17 mouse cellular contexts compared by ENCODE assay signal in genomic region chr10:37240634-37241033, GRCm38 (mm10).
DNase-seq lines count a peak whose midpoint lies in the region; ATAC-seq and TF ChIP-seq lines count a peak whose summit lies in the region.
"Had no signal": no experiment of that assay in that cellular context is flagged by ENCODE, and none has a peak within 500 bp of the region (broad histone marks: within the 10 kb centered on the region; RNA-seq: fewer than 3 reads in every experiment).

No protein-coding gene starts in this region.

- H3K27ac ChIP-seq in embryonic facial prominence, embryonic 10.5 days (replicated peaks): 0 out of 2 replicates have a peak overlapping the region, but pooled peaks have one; percentile 35
- no peak overlapping the region for H3K27ac ChIP-seq in intestine, embryonic 16.5 days (ENCODE audit: low read length)
- H3K27ac ChIP-seq in liver, postnatal 0 days (ENCODE audit: low read depth): no peak overlapping the region
- H3K27ac ChIP-seq: forebrain, embryonic 15.5 days; liver, embryonic 13.5 days; midbrain, embryonic 10.5 days had no signal

- no peak for TF ChIP-seq EP300 in liver, postnatal 0 days (IDR thresholded peaks at IDR 0.05; ENCODE audit: low read depth)

- no peaks in the 10 kb centered on the region for H3K36me3 ChIP-seq in embryonic facial prominence, embryonic 10.5 days (replicated peaks)
- no peaks in the 10 kb centered on the region for H3K36me3 ChIP-seq in intestine, embryonic 16.5 days (ENCODE audit: control insufficient read depth, insufficient read depth, low read length)
- H3K36me3 ChIP-seq in liver, postnatal 0 days (replicated peaks; ENCODE audit: insufficient read depth, low read length): no peaks in the 10 kb centered on the region
- H3K36me3 ChIP-seq: embryonic facial prominence, embryonic 12.5 days; forebrain, embryonic 15.5 days; liver, embryonic 13.5 days; midbrain, embryonic 10.5 days had no signal

- ATAC-seq in intestine, embryonic 16.5 days: peak; percentile 79
- ATAC-seq in liver, postnatal 0 days: no peak
- ATAC-seq: forebrain, embryonic 15.5 days had no signal

- 32% methylated on average over 4 of the region's 4 CpGs for WGBS in lung, adult 2 months
- WGBS in embryonic facial prominence, embryonic 10.5 days: 71% methylated on average over 4 of the region's 4 CpGs
- WGBS in intestine, embryonic 16.5 days: 40% methylated on average over 4 of the region's 4 CpGs
- WGBS in liver, postnatal 0 days (ENCODE audit: insufficient replicate concordance): 68% methylated on average over 4 of the region's 4 CpGs

- no peak for TF ChIP-seq POLR2A in lung, adult 2 months (IDR thresholded peaks at IDR 0.05; ENCODE audit: borderline replicate concordance, extremely low read depth, low read depth, low read length)

- DNase-seq in lung, adult 18-20 months: peak; percentile 42 to 61
- DNase-seq in lung, adult 2 months: no peak
- DNase-seq in embryonic facial prominence, embryonic 10.5 days (ENCODE audit: low spot score): no peak
- DNase-seq in lung, postnatal 36 days: peak; percentile 76
- no peak for DNase-seq in right cerebral cortex, postnatal 36 days (ENCODE audit: low spot score in 2 of 2)
- DNase-seq in liver, postnatal 0 days: no peak
- no peak for DNase-seq in spleen, postnatal 36 days (ENCODE audit: low spot score in 2 of 2)
- DNase-seq: adrenal gland, adult 8-10 months; cerebellum, adult 9-11 months; layer of hippocampus, adult 9-11 months; liver, embryonic 13.5 days; right cerebral cortex, postnatal 4 days; thymus, postnatal 36 days had no signal

- H3K4me1 ChIP-seq in lung, adult 2 months (ENCODE audit: control insufficient read depth, insufficient read depth, low read length): no peaks in the 10 kb centered on the region; the same call in 1 of the 2 replicates
- H3K4me1 ChIP-seq in embryonic facial prominence, embryonic 10.5 days: peaks cover 35% of the 10 kb centered on the region
- 0 out of 2 replicates have a peak, but pooled peaks cover 9% of the 10 kb centered on the region for H3K4me1 ChIP-seq in intestine, embryonic 16.5 days (ENCODE audit: control insufficient read depth, insufficient read depth, low read length)
- H3K4me1 ChIP-seq in liver, postnatal 0 days (ENCODE audit: insufficient read depth): peaks cover 13% of the 10 kb centered on the region; the same call in 1 of the 2 replicates
- H3K4me1 ChIP-seq: forebrain, embryonic 15.5 days; midbrain, embryonic 10.5 days had no signal

- H3K4me2 ChIP-seq in intestine, embryonic 16.5 days (ENCODE audit: low read depth, low read length): no peak overlapping the region
- H3K4me2 ChIP-seq in liver, postnatal 0 days (ENCODE audit: low read depth, low read length): no peak overlapping the region
- H3K4me2 ChIP-seq: embryonic facial prominence, embryonic 12.5 days; forebrain, embryonic 15.5 days; liver, embryonic 13.5 days had no signal

- H3K27me3 ChIP-seq in embryonic facial prominence, embryonic 10.5 days (replicated peaks; ENCODE audit: low read depth, poor library complexity, severe bottlenecking): no peaks in the 10 kb centered on the region
- H3K27me3 ChIP-seq in intestine, embryonic 16.5 days (replicated peaks; ENCODE audit: control insufficient read depth, insufficient read depth, low read length): no peaks in the 10 kb centered on the region
- H3K27me3 ChIP-seq in liver, postnatal 0 days (ENCODE audit: insufficient read depth, low read length): no peaks in the 10 kb centered on the region
- H3K27me3 ChIP-seq: embryonic facial prominence, embryonic 12.5 days; forebrain, embryonic 15.5 days had no signal

- H3K9ac ChIP-seq in intestine, embryonic 16.5 days (ENCODE audit: low read depth, low read length): no peak overlapping the region
- no peak overlapping the region for H3K9ac ChIP-seq in liver, postnatal 0 days (replicated peaks)
- H3K9ac ChIP-seq: embryonic facial prominence, embryonic 12.5 days; forebrain, embryonic 15.5 days; liver, embryonic 13.5 days had no signal

- TF ChIP-seq CTCF in lung, adult 2 months (IDR thresholded peaks at IDR 0.05; ENCODE audit: insufficient read depth, low read length): no peak
- TF ChIP-seq CTCF in liver, postnatal 0 days (IDR thresholded peaks at IDR 0.05; ENCODE audit: low read depth): no peak

- H3K4me3 ChIP-seq in lung, adult 2 months (replicated peaks; ENCODE audit: extremely low read depth, low read depth, low read length): no peak overlapping the region
- no peak overlapping the region for H3K4me3 ChIP-seq in embryonic facial prominence, embryonic 10.5 days
- H3K4me3 ChIP-seq in intestine, embryonic 16.5 days (ENCODE audit: low read length): no peak overlapping the region
- no peak overlapping the region for H3K4me3 ChIP-seq in liver, postnatal 0 days (ENCODE audit: low read depth, low read length)
- H3K4me3 ChIP-seq: embryonic facial prominence, embryonic 12.5 days; forebrain, embryonic 15.5 days; liver, embryonic 13.5 days; midbrain, embryonic 10.5 days had no signal

- H3K9me3 ChIP-seq in embryonic facial prominence, embryonic 10.5 days: no peaks in the 10 kb centered on the region
- H3K9me3 ChIP-seq in intestine, embryonic 16.5 days (ENCODE audit: control insufficient read depth, low read length): no peaks in the 10 kb centered on the region
- no peaks in the 10 kb centered on the region for H3K9me3 ChIP-seq in liver, postnatal 0 days (ENCODE audit: low read length)
- H3K9me3 ChIP-seq: embryonic facial prominence, embryonic 12.5 days; forebrain, embryonic 15.5 days; liver, embryonic 13.5 days; midbrain, embryonic 10.5 days had no signal

Comparison
In these comparisons a context has a peak if more than half of its experiments do, and no peak if none do; other contexts are left out.
1. DNase-seq: peak in lung, adult 18-20 months (2 of 2) and lung, postnatal 36 days (single experiment); none in lung, adult 2 months (single experiment), embryonic facial prominence, embryonic 10.5 days (single experiment), right cerebral cortex, postnatal 36 days (0 of 2), liver, postnatal 0 days (single experiment) and spleen, postnatal 36 days (0 of 2).